Mouse (Mus musculus): ENCODE measurements around the gene Zfp654.

Gene Zfp654

DNA sequence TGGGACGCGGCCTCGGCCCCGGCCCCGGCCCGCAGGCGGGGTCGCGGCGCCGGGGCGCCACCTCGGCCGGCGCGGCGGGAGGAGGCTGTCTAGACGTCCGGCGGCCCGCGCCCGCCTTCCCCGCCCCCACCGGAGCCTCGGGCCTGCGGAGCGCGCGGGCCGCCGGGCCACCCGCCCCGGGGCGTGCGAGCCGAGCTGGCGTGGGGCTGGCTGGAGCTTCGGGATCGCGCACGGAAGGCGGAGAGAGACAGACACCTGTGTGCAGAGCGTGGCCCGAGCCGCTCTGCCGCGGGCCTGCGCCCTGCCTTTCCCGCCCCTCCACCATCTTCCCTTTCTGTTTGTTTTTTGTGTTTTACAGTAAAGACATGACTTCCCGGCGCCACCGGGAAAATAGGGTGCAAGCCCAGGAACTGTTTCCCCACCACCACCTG, 1.0 kb upstream of the Zfp654 start:
- DNase-seq = peak; percentile 54

- no peak for DNase-seq
Observed at GRCm38 (mm10) chr16:64851085-64851562, 328 bp downstream of the Zfp654 start.

- DNase-seq = peak; percentile 42
Observed at GRCm38 (mm10) chr16:64850287-64851084, 966 bp downstream of the Zfp654 start.

GRCm38 (mm10) chr16:64845947-64846346, 5.5 kb downstream of the Zfp654 start:
- DNase-seq = no peak

DNA sequence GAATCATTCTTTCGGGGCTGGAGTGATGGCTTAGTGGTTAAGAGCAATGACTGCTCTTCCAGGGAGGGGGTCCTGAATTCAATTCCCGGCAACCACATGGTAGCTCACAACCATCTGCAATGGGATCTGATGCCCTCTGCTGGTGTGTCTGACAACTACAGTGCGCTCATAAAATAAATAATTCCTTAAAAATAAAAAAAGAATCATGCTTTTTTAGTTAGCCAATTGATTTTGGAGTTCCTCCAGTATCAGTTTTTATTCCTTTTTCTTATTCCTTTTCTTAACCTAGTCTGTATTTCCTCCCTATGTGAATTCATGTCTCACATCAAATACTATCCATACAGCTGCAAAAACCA, 9.1 kb downstream of the Zfp654 start:
- no peak for DNase-seq

DNA sequence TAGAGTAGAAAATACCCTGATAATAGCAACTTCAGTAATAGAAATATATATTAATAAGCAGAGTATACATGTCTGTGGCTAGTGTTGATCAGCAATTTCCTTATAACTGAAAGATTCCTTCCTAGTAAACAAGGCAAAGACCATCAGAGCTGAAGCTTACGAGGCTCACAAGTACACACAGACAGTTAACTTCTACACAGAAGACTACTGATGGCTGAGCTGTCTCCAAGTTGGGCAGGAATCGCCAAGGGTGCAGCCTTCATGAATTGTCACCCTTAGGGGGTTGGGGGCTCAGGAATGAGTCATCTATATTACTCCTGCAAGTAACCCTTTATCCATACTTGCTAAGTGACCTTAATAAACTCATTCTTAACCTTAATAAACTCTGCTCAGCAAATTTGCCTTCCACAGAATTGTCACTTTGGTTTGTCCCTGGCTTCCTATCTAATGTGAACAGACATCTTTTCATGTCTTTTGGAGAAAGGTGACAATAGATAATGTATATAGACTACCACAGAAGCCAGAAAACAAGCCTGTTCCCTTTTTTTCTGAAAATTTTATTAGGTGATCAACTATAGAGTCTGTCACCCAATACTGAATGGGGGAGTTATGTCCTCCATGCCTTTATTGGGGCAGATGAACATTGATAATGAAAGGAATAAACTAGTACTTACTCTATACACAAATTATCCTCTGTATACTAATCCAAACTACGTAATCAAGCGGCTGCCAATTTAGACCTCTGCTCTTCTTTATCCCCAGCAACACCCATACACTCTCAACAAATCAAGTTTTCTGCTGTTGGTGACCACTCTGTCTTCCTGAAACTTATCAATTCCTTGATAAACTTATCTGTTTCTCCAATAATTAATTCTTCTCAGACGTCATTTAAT, 9.7 kb downstream of the Zfp654 start:
- no peak for DNase-seq

- DNase-seq = no peak
Observed at GRCm38 (mm10) chr16:64836709-64837108, 14.7 kb downstream of the Zfp654 start.

DNA sequence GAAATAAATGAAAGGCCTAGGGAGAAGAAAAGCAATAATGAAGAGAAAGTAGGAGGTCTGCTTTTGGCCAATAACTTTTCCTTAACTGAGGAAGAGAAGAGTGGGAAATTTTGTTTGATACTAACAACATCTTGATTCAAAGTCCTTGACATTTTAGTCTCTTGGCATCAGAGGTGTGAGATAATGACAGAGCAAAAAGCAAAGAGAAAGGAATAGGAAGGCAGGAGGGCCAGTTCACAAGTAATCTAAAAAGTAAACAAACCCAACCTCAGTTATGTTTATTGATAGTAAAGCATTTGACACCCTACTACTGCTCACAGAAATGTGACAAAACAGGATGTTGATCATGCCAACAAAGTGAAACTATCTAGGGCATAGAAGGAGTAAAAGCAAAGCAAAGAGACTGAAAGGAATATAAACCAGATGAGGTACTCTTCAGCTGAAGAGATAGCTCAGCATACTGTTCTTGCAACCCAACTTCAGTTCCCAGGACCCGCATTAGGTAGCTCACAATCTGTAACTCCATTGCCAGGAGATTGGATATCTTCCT, 15.4 kb downstream of the Zfp654 start:
- DNase-seq = no peak

DNA sequence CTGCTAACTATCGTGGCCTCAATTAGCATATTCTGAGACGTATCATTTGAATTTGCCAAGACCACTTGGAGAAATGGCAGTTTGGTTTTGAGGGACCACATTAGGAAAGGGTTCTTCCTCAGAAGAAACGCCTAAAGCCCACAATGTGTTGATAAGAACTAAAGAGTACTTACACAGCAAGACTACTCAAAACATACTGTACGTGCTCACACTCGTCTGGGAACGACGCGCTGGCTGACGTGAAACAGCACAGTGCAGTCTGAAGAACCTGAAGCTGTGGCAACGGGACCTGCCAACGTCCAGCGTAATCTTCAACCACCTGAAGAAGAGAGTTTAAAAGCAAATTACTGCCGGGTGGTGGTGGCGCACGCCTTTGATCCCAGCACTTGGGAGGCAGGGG, 21.2 kb downstream of the Zfp654 start:
- DNase-seq = no peak

- no peak for DNase-seq
Observed at GRCm38 (mm10) chr16:64824474-64824873, 27.0 kb downstream of the Zfp654 start.

- DNase-seq = no peak
Observed at GRCm38 (mm10) chr16:64823890-64824289, 27.6 kb downstream of the Zfp654 start.

GRCm38 (mm10) chr16:64817094-64817765, 34.2 kb downstream of the Zfp654 start:
- no peak for DNase-seq

DNA sequence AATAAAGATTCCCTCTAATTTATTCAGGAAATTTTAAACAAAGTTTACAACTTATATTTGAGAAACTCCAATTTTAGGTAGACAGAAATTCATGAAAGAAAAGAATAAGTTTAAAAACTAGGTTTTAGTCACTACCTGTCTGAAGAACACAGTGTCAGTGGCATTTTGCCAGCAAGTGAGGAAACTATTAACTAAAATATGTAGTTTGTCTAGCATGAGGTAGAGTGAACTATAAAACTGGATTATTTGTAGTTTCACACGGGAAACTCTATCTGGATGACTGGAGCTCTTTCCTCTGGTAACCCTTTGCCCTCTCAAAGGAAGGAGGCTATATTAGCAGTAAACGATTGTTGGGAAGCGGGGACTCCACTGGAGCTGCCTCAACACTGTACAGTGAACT, 48.4 kb downstream of the Zfp654 start:
- DNase-seq = no peak

DNA sequence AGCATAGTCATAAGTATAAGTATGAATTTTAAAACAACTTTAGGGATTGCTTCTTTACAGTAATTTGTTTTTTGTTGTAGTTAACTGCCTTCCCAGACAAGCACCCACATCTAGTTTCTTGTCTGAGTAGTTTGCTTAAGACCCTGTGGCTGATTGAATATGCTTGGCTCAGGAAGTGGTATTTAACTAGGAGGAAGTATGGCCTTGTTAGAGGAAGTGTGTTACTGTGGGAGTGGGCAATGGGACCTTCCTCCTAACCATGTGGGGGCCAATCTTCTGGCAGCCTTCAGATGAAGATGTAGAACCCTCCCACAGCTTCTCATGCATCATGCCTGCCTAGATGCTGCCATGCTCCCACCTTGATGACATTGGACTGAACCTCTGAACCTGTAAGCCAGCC, 49.8 kb downstream of the Zfp654 start:
- DNase-seq = no peak

DNA sequence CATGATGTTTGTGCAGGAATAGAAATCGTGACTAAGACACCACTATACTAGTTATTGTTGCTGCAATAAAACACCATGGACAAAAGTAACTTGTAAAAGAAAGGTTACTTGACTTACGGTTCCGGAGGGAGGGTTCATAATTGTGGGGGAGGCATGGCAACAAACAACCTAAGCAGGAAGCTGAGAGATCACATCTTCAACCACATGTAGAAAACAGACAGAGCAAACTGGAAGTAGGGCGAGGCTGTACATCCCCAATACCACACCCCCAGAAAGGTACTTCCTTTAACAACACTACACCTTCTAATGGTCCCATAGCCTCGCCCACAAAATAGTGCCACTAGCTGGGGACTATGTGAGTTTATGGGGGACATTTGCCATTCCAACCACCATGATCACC, 51.1 kb downstream of the Zfp654 start:
- DNase-seq = no peak

GRCm38 (mm10) chr16:64794802-64795201, 56.6 kb downstream of the Zfp654 start:
- DNase-seq = no peak

DNA sequence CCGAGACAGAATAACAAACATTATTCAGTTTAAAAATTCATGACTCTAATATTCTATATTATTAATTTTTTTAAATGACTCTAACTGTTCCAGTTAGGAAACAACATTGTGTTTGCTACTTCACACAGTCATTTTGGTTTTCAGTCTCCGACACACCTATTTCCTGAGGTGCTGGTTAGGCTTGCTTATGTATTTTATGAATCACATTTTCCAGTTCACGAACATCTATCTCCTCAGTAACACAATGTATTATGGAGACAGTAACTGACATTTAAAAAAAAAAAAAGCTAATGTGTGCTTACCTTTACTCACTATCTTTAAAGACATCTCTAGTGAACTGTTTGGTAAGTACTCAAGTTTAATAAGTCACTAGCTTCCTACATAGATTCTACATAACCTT, 61.7 kb downstream of the Zfp654 start:
- no peak for DNase-seq

DNA sequence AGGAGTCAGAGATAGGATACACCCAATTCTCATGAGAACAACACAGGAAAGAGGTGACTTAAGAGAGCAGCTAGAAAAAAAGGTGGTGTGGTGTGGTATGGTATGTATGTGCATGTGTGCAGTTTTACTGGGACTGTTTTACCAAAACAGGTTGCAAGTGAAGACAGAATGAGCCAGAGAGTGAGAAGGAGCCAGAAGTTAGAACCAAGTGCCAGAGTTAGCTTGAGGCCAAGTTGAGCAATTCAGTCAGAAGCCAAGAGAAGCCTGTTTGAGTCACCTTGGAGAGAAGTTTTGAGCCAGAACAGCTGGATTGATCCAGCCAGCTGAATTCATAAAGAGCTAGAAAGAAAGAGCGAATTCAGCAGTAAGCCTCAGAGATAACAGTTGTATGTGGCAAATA, 75.9 kb downstream of the Zfp654 start:
- no peak for DNase-seq

- peak; percentile 25 for DNase-seq
Observed at GRCm38 (mm10) chr16:64771431-64771818, 80.0 kb downstream of the Zfp654 start.

GRCm38 (mm10) chr16:64770521-64771430, 80.7 kb downstream of the Zfp654 start, which contains the start of gene 4930453N24Rik:
TSS of gene 4930453N24Rik (minus strand) at chr16:64771161.
- peak; percentile 84 for DNase-seq

DNA sequence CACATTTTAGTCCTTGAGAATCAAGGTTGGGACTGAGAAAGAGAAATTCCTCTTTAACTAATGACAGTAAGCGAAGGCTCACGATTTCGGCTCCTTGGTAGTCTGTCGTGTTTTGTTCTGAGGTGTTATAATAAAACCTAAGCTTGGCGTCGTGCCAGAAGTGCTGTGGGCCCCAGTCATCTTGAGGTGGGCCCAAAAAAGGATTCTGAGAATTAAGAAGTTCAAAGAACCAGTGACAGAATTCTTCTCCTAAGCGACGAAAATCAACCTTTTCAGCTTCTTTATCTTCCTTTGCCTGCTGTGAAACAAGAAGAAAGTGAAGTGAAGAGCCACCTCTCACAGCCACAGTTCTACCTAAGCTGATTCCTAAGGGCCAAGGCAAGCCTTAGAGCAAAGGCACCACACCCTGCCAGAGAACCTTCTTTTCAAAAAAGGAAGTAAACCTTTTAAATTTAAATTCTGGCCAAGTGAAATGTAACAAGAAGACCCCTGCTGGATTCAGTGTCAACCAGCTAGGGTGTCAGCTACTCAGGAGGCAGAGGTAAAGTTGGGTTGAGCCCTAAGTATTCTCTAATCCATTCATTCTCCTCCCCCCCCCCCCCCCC, 84.7 kb downstream of the Zfp654 start:
- DNase-seq = no peak
